Mouse (Mus musculus) G1E (cell line): ENCODE results near the gene Myo1d. TPM values are rescaled to one million over a fixed set of nuclear protein-coding genes. Genes with fewer than 3 reads are reported as not detected.

Experiments
- ATAC-seq: 2 replicates; pipeline ENCODE4 v1.8.0; 2016; ENCODE audit warnings: mild to moderate bottlenecking; ENCODE audit not compliant: insufficient number of reproducible peaks, poor library complexity, low FRiP score, severe bottlenecking; ENCODE audit errors: extremely low read depth
- DNase-seq: peaks from one replicate; pipeline ENCODE4 v3.0.0; 2012; ENCODE audit warnings: low spot score
- H3K27me3 ChIP-seq: 2 replicates; pipeline ENCODE4 v1.6.1; 2012; ENCODE audit warnings: mild to moderate bottlenecking, low read length, inconsistent platforms; ENCODE audit not compliant: insufficient read depth
- H3K36me3 ChIP-seq: replicated peaks from 2 replicates; pipeline ENCODE3; 2012; ENCODE audit warnings: mild to moderate bottlenecking, inconsistent platforms
- H3K4me1 ChIP-seq: 2 replicates; pipeline ENCODE4 v1.6.1; 2012; ENCODE audit warnings: low read depth, low read length, inconsistent platforms, mixed read lengths; ENCODE audit not compliant: insufficient read depth
- H3K4me3 ChIP-seq: 2 replicates; pipeline ENCODE4 v1.5.1; 2012; ENCODE audit warnings: low read depth, mild to moderate bottlenecking, inconsistent platforms, low read length, moderate library complexity, mixed read lengths
- H3K9me3 ChIP-seq: replicated peaks from 2 replicates; pipeline ENCODE4 v1.6.1; 2012; ENCODE audit warnings: inconsistent platforms
- CTCF ChIP-seq: IDR thresholded peaks from 2 replicates; pipeline ENCODE4 v1.5.1; 2012; ENCODE audit warnings: low read depth, low read length, inconsistent platforms, mixed read lengths
- GATA1 ChIP-seq: IDR thresholded peaks from 2 replicates; pipeline ENCODE4 v1.6.1; 2012; ENCODE audit warnings: borderline replicate concordance, low read length, inconsistent platforms, mixed read lengths
- GATA2 ChIP-seq: IDR thresholded peaks from 2 replicates; pipeline ENCODE4 v1.6.1; 2012; ENCODE audit warnings: low read depth, low read length, inconsistent platforms, borderline replicate concordance
- POLR2AphosphoS5 ChIP-seq: IDR thresholded peaks from 2 replicates; pipeline ENCODE4 v1.6.1; 2012; ENCODE audit warnings: low read depth, low read length, inconsistent platforms; ENCODE audit not compliant: insufficient replicate concordance
- TAL1 ChIP-seq: conservative IDR thresholded peaks from 2 replicates; pipeline ENCODE4 v1.6.1; 2012; ENCODE audit warnings: low read depth, low read length, inconsistent platforms, mixed read lengths
- polyA plus RNA-seq: library from polyadenylated mRNA; stranded (reverse); fragments of >175 nt; gene quantifications from 2 replicates; pipeline ENCODE4 v1.2.3, GENCODE M21; 2012
- total RNA-seq, 2 experiments: library from RNA; stranded (forward) in 1 of 2; stranded (reverse) in 1 of 2; fragments of 200-1000 nt in 1 of 2; fragments of >200 nt in 1 of 2; fragmentation: Nextera tagmentation in 1 of 2; gene quantifications; 2 replicates each; pipeline ENCODE4 v1.2.3; 2014 to 2017

The Myo1d gene
- total and polyA plus RNA-seq, 3 experiments = not detected

- ATAC-seq (no peak), DNase-seq (no peak)
- Histone ChIP-seq H3K4me3 (no peak overlapping the region), H3K9me3 (peaks cover 20% of the 10 kb centered on the region), H3K27me3 (no peaks in the 10 kb centered on the region), H3K4me1 (no peaks in the 10 kb centered on the region), H3K36me3 (no peaks in the 10 kb centered on the region)
- TF ChIP-seq POLR2AphosphoS5 (no peak), GATA1 (no peak), TAL1 (no peak), CTCF (no peak), GATA2 (no peak)
Observed at GRCm38 (mm10) chr11:80745426-80745825, 34.4 kb downstream of the Myo1d start.

GRCm38 (mm10) chr11:80743823-80744410 is 35.9 kb downstream of the Myo1d start:
- Histone ChIP-seq H3K9me3 (peaks cover 20% of the 10 kb centered on the region), H3K27me3 (no peaks in the 10 kb centered on the region), H3K4me1 (no peaks in the 10 kb centered on the region), H3K36me3 (no peaks in the 10 kb centered on the region), H3K4me3 (no peak overlapping the region)
- TF ChIP-seq TAL1 = no peak
- no peak for TF ChIP-seq GATA2
- TF ChIP-seq CTCF = no peak
- no peak for TF ChIP-seq POLR2AphosphoS5
- no peak for TF ChIP-seq GATA1
- DNase-seq = no peak
- ATAC-seq = no peak

- Histone ChIP-seq H3K4me3 (no peak overlapping the region), H3K27me3 (no peaks in the 10 kb centered on the region), H3K9me3 (peaks cover 17% of the 10 kb centered on the region), H3K4me1 (no peaks in the 10 kb centered on the region), H3K36me3 (no peaks in the 10 kb centered on the region)
- TF ChIP-seq TAL1 (no peak), POLR2AphosphoS5 (no peak)
- DNase-seq (no peak), ATAC-seq (no peak)
Observed at GRCm38 (mm10) chr11:80742462-80742861, 37.4 kb downstream of the Myo1d start.

- Histone ChIP-seq H3K27me3 (no peaks in the 10 kb centered on the region), H3K36me3 (no peaks in the 10 kb centered on the region), H3K9me3 (peaks cover 16% of the 10 kb centered on the region), H3K4me1 (no peaks in the 10 kb centered on the region), H3K4me3 (no peak overlapping the region)
- TF ChIP-seq TAL1 = no peak
- no peak for TF ChIP-seq GATA2
- no peak for TF ChIP-seq GATA1
- no peak for TF ChIP-seq CTCF
- TF ChIP-seq POLR2AphosphoS5 = no peak
- no peak for ATAC-seq
- DNase-seq = no peak
Observed at GRCm38 (mm10) chr11:80734771-80735170, 45.1 kb downstream of the Myo1d start.

- Histone ChIP-seq H3K9me3 (peaks cover 12% of the 10 kb centered on the region), H3K27me3 (no peaks in the 10 kb centered on the region), H3K36me3 (no peaks in the 10 kb centered on the region), H3K4me3 (no peak overlapping the region), H3K4me1 (no peaks in the 10 kb centered on the region)
- TF ChIP-seq GATA2 = no peak
- no peak for DNase-seq
- ATAC-seq = no peak
Observed at GRCm38 (mm10) chr11:80724701-80725100, 55.1 kb downstream of the Myo1d start.

- peaks cover 9% of the 10 kb centered on the region for H3K9me3 ChIP-seq
- TF ChIP-seq GATA1 (no peak), POLR2AphosphoS5 (no peak), CTCF (no peak), TAL1 (no peak), GATA2 (no peak)
- H3K4me3 ChIP-seq = no peak overlapping the region
- H3K4me1 ChIP-seq = no peaks in the 10 kb centered on the region
- H3K36me3 ChIP-seq = no peaks in the 10 kb centered on the region
- no peak for DNase-seq
- H3K27me3 ChIP-seq = no peaks in the 10 kb centered on the region
- no peak for ATAC-seq
Observed at GRCm38 (mm10) chr11:80723406-80724047, 56.3 kb downstream of the Myo1d start.

GRCm38 (mm10) chr11:80719014-80719413 is 60.8 kb downstream of the Myo1d start:
- TF ChIP-seq GATA1 = no peak
- TF ChIP-seq GATA2 = no peak
- TF ChIP-seq CTCF = no peak
- TF ChIP-seq POLR2AphosphoS5 = no peak
- TF ChIP-seq TAL1 = no peak
- H3K4me1 ChIP-seq = no peaks in the 10 kb centered on the region
- H3K4me3 ChIP-seq = no peak overlapping the region
- DNase-seq = no peak
- H3K27me3 ChIP-seq = no peaks in the 10 kb centered on the region
- no peaks in the 10 kb centered on the region for H3K36me3 ChIP-seq
- ATAC-seq = no peak
- peaks cover 3% of the 10 kb centered on the region for H3K9me3 ChIP-seq
